Mouse (Mus musculus): ENCODE measurements around the gene Atg7. TPM values are rescaled to one million over a fixed set of nuclear protein-coding genes. Genes with fewer than 3 reads are reported as not detected.

Gene Atg7
- total and polyA plus RNA-seq, 2 experiments, result 18.8 to 31.7 TPM

DNA sequence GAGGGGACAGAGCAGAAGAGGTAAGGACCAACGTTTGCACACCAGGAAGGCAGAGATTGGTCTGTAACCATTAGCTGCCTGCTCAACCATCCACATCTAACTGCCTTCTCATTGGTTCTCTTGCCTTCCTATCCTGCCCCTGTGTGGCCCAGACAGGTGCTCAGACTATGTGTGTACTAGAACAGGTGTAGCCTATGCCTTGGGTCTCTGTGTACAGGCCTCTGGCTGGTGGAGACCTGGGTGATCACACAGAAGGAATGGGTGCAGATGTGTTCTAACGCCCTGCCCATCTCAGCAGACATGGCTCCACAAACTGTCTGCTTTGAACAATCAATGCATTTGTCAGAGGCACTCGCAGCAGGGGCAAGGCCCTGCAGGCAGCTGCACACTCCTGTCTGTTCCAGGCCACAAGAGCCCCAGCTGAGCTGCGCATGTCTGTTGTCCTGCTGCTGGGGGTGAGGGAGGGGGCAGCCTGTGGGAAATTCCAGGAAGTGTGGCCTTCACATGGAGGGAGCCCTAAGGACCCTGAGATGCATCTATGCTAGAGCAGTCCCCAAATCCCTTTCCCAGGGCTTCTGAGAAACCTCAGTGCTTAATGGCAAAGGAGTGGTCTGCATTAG is 203.4 kb downstream of the Atg7 start:
- DNase-seq (ENCODE audit: extremely low read depth, low read depth, low spot score), result no peak
- no peaks in the 10 kb centered on the region for H3K27me3 ChIP-seq (ENCODE audit: control insufficient read depth, insufficient read depth, low read length)
- 89% methylated on average over 4 of the region's 4 CpGs for WGBS
- TF ChIP-seq CTCF (IDR thresholded peaks at IDR 0.05; ENCODE audit: low read depth, low read length) (no peak), POLR2A (IDR thresholded peaks at IDR 0.05; ENCODE audit: extremely low read depth, insufficient read depth, low read length) (no peak)
- H3K27ac ChIP-seq (replicated peaks; ENCODE audit: insufficient read depth, low read depth, low read length), result no peak overlapping the region
- no peak overlapping the region for H3K9ac ChIP-seq (ENCODE audit: low read depth, low read length)
- H3K36me3 ChIP-seq (ENCODE audit: control insufficient read depth, insufficient read depth, low read length), result no peaks in the 10 kb centered on the region
- no peak overlapping the region for H3K4me3 ChIP-seq (ENCODE audit: insufficient read depth, low read depth, low read length)
- H3K4me1 ChIP-seq (ENCODE audit: control insufficient read depth, insufficient read depth, low read length), result no peaks in the 10 kb centered on the region
- no peaks in the 10 kb centered on the region for H3K79me2 ChIP-seq (ENCODE audit: control insufficient read depth, insufficient read depth, low read length)

DNA sequence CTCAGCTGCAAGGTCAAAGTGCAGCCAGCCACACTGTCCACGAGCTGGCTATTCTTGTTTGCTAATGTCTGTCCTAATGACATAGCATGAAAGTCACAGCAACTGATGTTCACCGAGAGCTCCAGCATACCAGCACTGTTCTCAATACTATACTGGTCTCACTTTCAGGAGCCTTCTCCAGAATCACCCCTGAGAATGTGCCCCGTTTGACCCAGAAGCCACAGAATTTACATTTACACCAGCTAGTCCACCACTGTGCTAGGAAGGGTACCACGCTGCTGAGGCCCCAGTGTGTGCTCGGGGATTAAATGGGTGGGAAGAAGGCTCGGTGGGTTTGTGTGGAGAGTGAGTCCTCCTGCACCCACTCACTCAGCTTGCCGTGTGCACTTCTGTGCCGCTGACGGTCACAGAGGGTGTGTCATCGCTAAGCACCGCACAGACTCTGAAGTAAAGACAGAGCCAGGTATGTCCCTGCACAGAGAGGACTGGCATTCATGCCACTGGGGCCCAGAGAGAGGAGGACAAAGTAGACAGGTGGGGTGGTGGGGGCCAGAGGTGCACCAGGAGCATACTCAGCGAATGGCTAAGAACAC is 204.8 kb downstream of the Atg7 start:
- no peak for TF ChIP-seq POLR2A (IDR thresholded peaks at IDR 0.05; ENCODE audit: extremely low read depth, insufficient read depth, low read length)
- Histone ChIP-seq H3K4me1 (ENCODE audit: control insufficient read depth, insufficient read depth, low read length) (no peaks in the 10 kb centered on the region), H3K9ac (ENCODE audit: low read depth, low read length) (no peak overlapping the region), H3K79me2 (ENCODE audit: control insufficient read depth, insufficient read depth, low read length) (no peaks in the 10 kb centered on the region), H3K4me3 (ENCODE audit: insufficient read depth, low read depth, low read length) (no peak overlapping the region), H3K27ac (replicated peaks; ENCODE audit: insufficient read depth, low read depth, low read length) (no peak overlapping the region), H3K27me3 (ENCODE audit: control insufficient read depth, insufficient read depth, low read length) (no peaks in the 10 kb centered on the region), H3K36me3 (ENCODE audit: control insufficient read depth, insufficient read depth, low read length) (no peaks in the 10 kb centered on the region)
- no peak for DNase-seq (ENCODE audit: extremely low read depth, low read depth, low spot score)
- 86% methylated on average over 12 of the region's 12 CpGs for WGBS

DNA sequence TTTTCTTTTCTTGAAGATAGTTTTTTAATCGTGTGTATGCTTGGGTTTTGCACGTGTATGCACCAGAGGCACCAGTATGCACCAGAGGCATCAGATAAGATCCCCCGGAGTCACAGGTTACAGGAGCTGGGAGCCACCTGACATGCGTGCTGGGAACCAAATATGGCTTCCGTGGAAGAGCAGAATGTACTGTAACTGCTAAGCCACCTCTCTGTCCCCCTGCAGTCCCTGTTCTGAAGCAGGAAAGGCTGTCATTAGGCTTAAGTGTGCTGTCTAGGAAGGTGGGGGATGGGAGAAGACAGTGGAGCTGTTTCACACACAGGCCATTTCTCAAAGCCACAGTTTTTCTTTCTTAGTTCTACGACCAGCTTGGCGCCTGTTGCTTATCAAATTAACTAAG is 205.9 kb downstream of the Atg7 start:
- H3K27ac ChIP-seq (replicated peaks; ENCODE audit: insufficient read depth, low read depth, low read length), result no peak overlapping the region
- WGBS, result 70% methylated on average over 7 of the region's 7 CpGs
- H3K9ac ChIP-seq (ENCODE audit: low read depth, low read length), result no peak overlapping the region
- no peak overlapping the region for H3K4me3 ChIP-seq (ENCODE audit: insufficient read depth, low read depth, low read length)
- no peaks in the 10 kb centered on the region for H3K79me2 ChIP-seq (ENCODE audit: control insufficient read depth, insufficient read depth, low read length)
- no peaks in the 10 kb centered on the region for H3K27me3 ChIP-seq (ENCODE audit: control insufficient read depth, insufficient read depth, low read length)
- H3K4me1 ChIP-seq (ENCODE audit: control insufficient read depth, insufficient read depth, low read length), result no peaks in the 10 kb centered on the region
- TF ChIP-seq CTCF (IDR thresholded peaks at IDR 0.05; ENCODE audit: low read depth, low read length), result no peak
- no peak for TF ChIP-seq POLR2A (IDR thresholded peaks at IDR 0.05; ENCODE audit: extremely low read depth, insufficient read depth, low read length)
- no peaks in the 10 kb centered on the region for H3K36me3 ChIP-seq (ENCODE audit: control insufficient read depth, insufficient read depth, low read length)
- no peak for DNase-seq (ENCODE audit: extremely low read depth, low read depth, low spot score)

DNA sequence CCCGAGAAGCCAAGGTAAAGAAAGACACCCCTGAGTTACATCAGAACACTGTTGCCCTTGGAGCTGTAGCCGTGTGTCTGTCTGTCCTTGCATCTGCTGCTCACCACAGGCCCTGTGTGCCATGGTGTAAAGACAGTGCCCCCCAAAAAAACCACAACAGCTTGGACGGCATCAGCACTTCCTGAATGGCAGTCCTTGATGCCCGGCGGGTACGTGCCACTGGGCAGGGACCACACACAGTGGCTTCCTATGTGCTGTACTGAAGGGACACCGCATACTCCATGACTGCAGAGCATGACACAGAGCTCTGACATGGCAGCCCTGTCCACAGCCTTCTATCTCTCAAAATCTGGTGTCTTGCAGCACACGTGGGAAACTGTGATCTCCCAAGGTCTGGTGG is 206.9 kb downstream of the Atg7 start:
- H3K27me3 ChIP-seq (ENCODE audit: control insufficient read depth, insufficient read depth, low read length), result no peaks in the 10 kb centered on the region
- no peak overlapping the region for H3K27ac ChIP-seq (replicated peaks; ENCODE audit: insufficient read depth, low read depth, low read length)
- 93% methylated on average over 8 of the region's 8 CpGs for WGBS
- H3K36me3 ChIP-seq (ENCODE audit: control insufficient read depth, insufficient read depth, low read length), result no peaks in the 10 kb centered on the region
- no peak for DNase-seq (ENCODE audit: extremely low read depth, low read depth, low spot score)
- H3K4me3 ChIP-seq (ENCODE audit: insufficient read depth, low read depth, low read length), result no peak overlapping the region
- no peaks in the 10 kb centered on the region for H3K79me2 ChIP-seq (ENCODE audit: control insufficient read depth, insufficient read depth, low read length)
- H3K4me1 ChIP-seq (ENCODE audit: control insufficient read depth, insufficient read depth, low read length), result no peaks in the 10 kb centered on the region
- H3K9ac ChIP-seq (ENCODE audit: low read depth, low read length), result no peak overlapping the region
- no peak for TF ChIP-seq POLR2A (IDR thresholded peaks at IDR 0.05; ENCODE audit: extremely low read depth, insufficient read depth, low read length)

DNA sequence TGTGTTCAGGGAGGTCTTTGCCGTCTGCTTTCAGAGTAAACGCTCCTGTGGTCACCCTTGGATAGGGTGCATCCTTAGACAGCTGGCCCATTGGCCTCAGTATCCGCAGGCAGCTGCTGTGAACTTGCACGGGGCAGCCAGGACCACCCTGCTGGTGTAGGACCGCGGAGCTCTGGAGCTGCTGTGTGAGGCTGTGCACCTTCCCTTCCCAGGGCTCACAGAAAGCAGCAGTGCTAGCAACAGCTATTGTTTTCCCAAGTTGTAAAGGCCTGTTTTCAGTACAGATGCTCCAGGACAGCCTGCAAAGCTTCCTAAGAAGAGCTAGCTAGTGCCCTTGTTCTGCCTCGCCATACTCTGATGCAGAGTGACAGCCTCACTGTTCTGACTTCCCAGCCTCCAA is 208.8 kb downstream of the Atg7 start:
- Histone ChIP-seq H3K4me1 (ENCODE audit: control insufficient read depth, insufficient read depth, low read length) (no peaks in the 10 kb centered on the region), H3K9ac (ENCODE audit: low read depth, low read length) (no peak overlapping the region), H3K79me2 (ENCODE audit: control insufficient read depth, insufficient read depth, low read length) (no peaks in the 10 kb centered on the region), H3K27me3 (ENCODE audit: control insufficient read depth, insufficient read depth, low read length) (no peaks in the 10 kb centered on the region), H3K27ac (replicated peaks; ENCODE audit: insufficient read depth, low read depth, low read length) (no peak overlapping the region), H3K36me3 (ENCODE audit: control insufficient read depth, insufficient read depth, low read length) (no peaks in the 10 kb centered on the region), H3K4me3 (ENCODE audit: insufficient read depth, low read depth, low read length) (no peak overlapping the region)
- no peak for DNase-seq (ENCODE audit: extremely low read depth, low read depth, low spot score)
- TF ChIP-seq POLR2A (IDR thresholded peaks at IDR 0.05; ENCODE audit: extremely low read depth, insufficient read depth, low read length) (no peak), CTCF (IDR thresholded peaks at IDR 0.05; ENCODE audit: low read depth, low read length) (no peak)
- 89% methylated on average over 7 of the region's 7 CpGs for WGBS

DNA sequence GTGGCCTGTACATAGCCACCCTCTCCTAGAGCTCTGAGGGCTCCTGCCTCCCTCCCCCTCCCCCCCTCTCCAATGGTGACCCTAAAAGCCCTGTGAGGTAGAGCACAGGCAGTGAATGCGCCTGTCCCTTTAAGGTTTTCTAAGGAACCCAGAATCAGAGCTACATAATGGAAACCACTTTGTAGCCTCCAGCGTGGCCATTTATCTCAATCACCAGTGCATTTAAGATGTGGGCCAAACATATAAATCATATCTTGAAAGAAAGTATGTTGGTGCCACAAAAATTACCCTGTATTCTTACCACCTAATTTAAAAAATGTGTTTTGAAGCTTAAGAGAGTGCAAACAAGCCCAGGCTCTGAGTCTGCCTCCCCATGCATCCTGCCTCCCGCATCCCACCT is 209.8 kb downstream of the Atg7 start:
- Histone ChIP-seq H3K4me1 (ENCODE audit: control insufficient read depth, insufficient read depth, low read length) (no peaks in the 10 kb centered on the region), H3K27ac (replicated peaks; ENCODE audit: insufficient read depth, low read depth, low read length) (no peak overlapping the region), H3K79me2 (ENCODE audit: control insufficient read depth, insufficient read depth, low read length) (no peaks in the 10 kb centered on the region), H3K36me3 (ENCODE audit: control insufficient read depth, insufficient read depth, low read length) (no peaks in the 10 kb centered on the region), H3K27me3 (ENCODE audit: control insufficient read depth, insufficient read depth, low read length) (no peaks in the 10 kb centered on the region), H3K4me3 (ENCODE audit: insufficient read depth, low read depth, low read length) (no peak overlapping the region), H3K9ac (ENCODE audit: low read depth, low read length) (no peak overlapping the region)
- no peak for TF ChIP-seq POLR2A (IDR thresholded peaks at IDR 0.05; ENCODE audit: extremely low read depth, insufficient read depth, low read length)
- TF ChIP-seq CTCF (IDR thresholded peaks at IDR 0.05; ENCODE audit: low read depth, low read length), result no peak
- no peak for DNase-seq (ENCODE audit: extremely low read depth, low read depth, low spot score)
- WGBS, result 87% methylated on average over 3 of the region's 3 CpGs
